Mouse (Mus musculus): ENCODE results near the gene Pate2. TPM values are rescaled to one million over a fixed set of nuclear protein-coding genes. Genes with fewer than 3 reads are reported as not detected.
A peak's percentile ranks its signal among the peaks of the same experiment; 100 is the strongest.

The Pate2 gene
- polyA plus RNA-seq, 1 experiment from 2014 or later, result 0.19 TPM

DNA sequence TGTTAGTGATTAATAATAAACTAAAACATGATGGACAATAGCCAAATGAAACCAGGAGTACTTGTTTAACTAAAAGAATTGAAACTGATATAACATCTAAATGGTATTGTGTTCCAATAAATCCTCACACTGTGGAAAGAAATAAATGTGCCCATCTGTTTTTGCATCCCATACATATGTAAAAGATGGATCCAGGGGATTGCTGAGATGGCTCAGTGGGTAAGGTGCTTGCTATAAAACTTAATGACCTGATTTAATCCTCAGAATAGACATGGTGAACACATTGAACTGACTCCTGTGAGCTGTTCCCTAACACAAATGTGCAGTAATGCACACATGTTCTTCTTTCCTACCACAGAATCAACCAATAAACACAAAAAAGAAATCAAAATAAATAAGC lies 121.8 kb downstream of the Pate2 start:
- no peak for ATAC-seq (ENCODE audit: low FRiP score, low TSS enrichment)

DNA sequence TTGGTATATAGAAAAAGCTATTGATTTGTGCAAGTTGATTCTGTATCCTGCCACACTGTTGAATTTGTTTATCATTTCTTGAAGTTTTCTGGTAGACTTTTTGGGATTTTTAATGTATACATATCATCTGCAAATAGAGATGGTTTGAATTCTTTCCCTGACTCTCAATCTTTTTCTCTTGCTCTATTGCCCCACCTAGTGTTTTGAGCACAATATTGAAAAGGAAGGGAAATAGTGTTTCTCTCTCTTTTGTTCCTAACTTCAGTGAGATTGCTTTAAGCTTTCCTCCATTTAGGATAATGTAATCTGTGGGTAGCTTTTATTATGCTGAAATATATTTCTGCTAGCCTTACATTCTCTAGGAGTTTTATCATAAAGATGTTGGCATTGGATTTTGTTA lies 137.2 kb downstream of the Pate2 start:
- Histone ChIP-seq H3K9me3 (ENCODE audit: control insufficient read depth, low read length) (no peaks in the 10 kb centered on the region), H3K27me3 (ENCODE audit: control insufficient read depth, insufficient read depth, low read length) (no peaks in the 10 kb centered on the region), H3K27ac (replicated peaks) (no peak overlapping the region), H3K36me3 (ENCODE audit: control insufficient read depth, insufficient read depth, low read length) (no peaks in the 10 kb centered on the region), H3K9ac (ENCODE audit: low read length) (no peak overlapping the region), H3K4me3 (ENCODE audit: low read depth, low read length) (no peak overlapping the region), H3K4me1 (replicated peaks; ENCODE audit: control insufficient read depth, insufficient read depth) (no peaks in the 10 kb centered on the region), H3K4me2 (replicated peaks; ENCODE audit: low read depth) (no peak overlapping the region)
- DNase-seq (ENCODE audit: low spot score) (no peak), ATAC-seq (ENCODE audit: low FRiP score, low TSS enrichment) (no peak)
- TF ChIP-seq EP300 (optimal IDR thresholded peaks at IDR 0.05) (no peak), CTCF (IDR thresholded peaks at IDR 0.05; ENCODE audit: low read depth) (peak; percentile 52)

More for the DNA sequence above, 121.8 kb downstream of the Pate2 start:
- Histone ChIP-seq H3K9ac (ENCODE audit: low read length) (no peak overlapping the region), H3K9me3 (ENCODE audit: control insufficient read depth, low read length) (no peaks in the 10 kb centered on the region), H3K27me3 (ENCODE audit: control insufficient read depth, insufficient read depth, low read length) (no peaks in the 10 kb centered on the region), H3K4me1 (replicated peaks; ENCODE audit: control insufficient read depth, insufficient read depth) (no peaks in the 10 kb centered on the region), H3K4me2 (replicated peaks; ENCODE audit: low read depth) (no peak overlapping the region), H3K27ac (replicated peaks) (no peak overlapping the region), H3K36me3 (ENCODE audit: control insufficient read depth, insufficient read depth, low read length) (no peaks in the 10 kb centered on the region), H3K4me3 (ENCODE audit: low read depth, low read length) (no peak overlapping the region)
- TF ChIP-seq CTCF (IDR thresholded peaks at IDR 0.05; ENCODE audit: low read depth) (no peak), EP300 (optimal IDR thresholded peaks at IDR 0.05) (no peak)
- no peak for DNase-seq (ENCODE audit: low spot score)

Other genes starting within 250 kb of the Pate2 start
- 2.5 and 2.7 TPM in 2 replicates for gene Cdon, start 149.2 kb upstream of the Pate2 start, polyA plus RNA-seq (2015; fragmentation: Nextera tagmentation; extraction: Ambion mirVana)
- gene Gm1113, start 52.0 kb upstream of the Pate2 start, polyA plus RNA-seq (2015; fragmentation: Nextera tagmentation; extraction: Ambion mirVana), result not detected in 2 replicates
- 0.38 and 0.50 TPM in 2 replicates for gene Ddx25, start 11.8 kb upstream of the Pate2 start, polyA plus RNA-seq (2015; fragmentation: Nextera tagmentation; extraction: Ambion mirVana)
- gene Pus3, start 11.7 kb upstream of the Pate2 start, polyA plus RNA-seq (2015; fragmentation: Nextera tagmentation; extraction: Ambion mirVana), result 7.9 and 9.3 TPM in 2 replicates
- 4.1 and 4.7 TPM in 2 replicates for gene Hyls1, start 114 bp downstream of the Pate2 start, polyA plus RNA-seq (2015; fragmentation: Nextera tagmentation; extraction: Ambion mirVana)
- not detected in 2 replicates for gene Pate4, start 41.7 kb downstream of the Pate2 start, polyA plus RNA-seq (2015; fragmentation: Nextera tagmentation; extraction: Ambion mirVana)
- gene Pate3, start 77.9 kb downstream of the Pate2 start, polyA plus RNA-seq (2015; fragmentation: Nextera tagmentation; extraction: Ambion mirVana), result not detected in 2 replicates
- gene Pate1, start 117.1 kb downstream of the Pate2 start, polyA plus RNA-seq (2015; fragmentation: Nextera tagmentation; extraction: Ambion mirVana), result not detected in 2 replicates
- not detected in 2 replicates for gene Gm17677, start 170.8 kb downstream of the Pate2 start, polyA plus RNA-seq (2015; fragmentation: Nextera tagmentation; extraction: Ambion mirVana)
- not detected in 2 replicates for gene Gm17727, start 207.8 kb downstream of the Pate2 start, polyA plus RNA-seq (2015; fragmentation: Nextera tagmentation; extraction: Ambion mirVana)
- not detected in 2 replicates for gene Gm27235, start 219.8 kb downstream of the Pate2 start, polyA plus RNA-seq (2015; fragmentation: Nextera tagmentation; extraction: Ambion mirVana)
- not detected in 2 replicates for gene D730048I06Rik, start 219.8 kb downstream of the Pate2 start, polyA plus RNA-seq (2015; fragmentation: Nextera tagmentation; extraction: Ambion mirVana)

Data from stomach, postnatal 0 days (tissue).